Mouse (Mus musculus) heart, embryonic 11.5 days (tissue): ENCODE results near the gene Reck. TPM values are rescaled to one million over a fixed set of nuclear protein-coding genes. Genes with fewer than 3 reads are reported as not detected.

Experiments
- ATAC-seq: fragments of 200-750 bp; cut with Nextera tagmentation; replicated peaks from 2 replicates; pipeline ENCODE4 v1.8.0; 2017; ENCODE audit warnings: moderate library complexity; ENCODE audit not compliant: insufficient number of reproducible peaks, low FRiP score, low TSS enrichment
- H3K27ac ChIP-seq: fragments of 300-500 bp; sonication (generic); 2 replicates; pipeline ENCODE4 v1.5.1; 2014; ENCODE audit warnings: mild to moderate bottlenecking, low read depth, low read length
- H3K27me3 ChIP-seq: fragments of 300-500 bp; sonication (generic); 2 replicates; pipeline ENCODE4 v1.6.1; 2014; ENCODE audit warnings: mild to moderate bottlenecking, low read length, mixed read lengths; ENCODE audit not compliant: control insufficient read depth, insufficient read depth
- H3K36me3 ChIP-seq: fragments of 300-500 bp; sonication (generic); 2 replicates; pipeline ENCODE4 v1.6.1; 2014; ENCODE audit warnings: mild to moderate bottlenecking, low read length, moderate library complexity, mixed read lengths; ENCODE audit not compliant: control insufficient read depth, insufficient read depth
- H3K4me1 ChIP-seq: fragments of 300-500 bp; sonication (generic); 2 replicates; pipeline ENCODE4 v1.6.1; 2014; ENCODE audit warnings: low read length; ENCODE audit not compliant: control insufficient read depth, insufficient read depth
- H3K4me2 ChIP-seq: fragments of 300-500 bp; sonication (generic); 2 replicates; pipeline ENCODE4 v1.6.1; 2014; ENCODE audit warnings: mild to moderate bottlenecking, moderate library complexity
- H3K4me3 ChIP-seq: fragments of 300-500 bp; sonication (generic); 2 replicates; pipeline ENCODE4 v1.5.1; 2014; ENCODE audit warnings: low read depth, low read length
- H3K9ac ChIP-seq: fragments of 300-500 bp; sonication (generic); 2 replicates; pipeline ENCODE4 v1.6.1; 2014; ENCODE audit warnings: mild to moderate bottlenecking, low read depth, low read length, moderate library complexity
- H3K9me3 ChIP-seq: fragments of 300-500 bp; sonication (generic); replicated peaks from 2 replicates; pipeline ENCODE4 v1.6.1; 2016; ENCODE audit warnings: low read length; ENCODE audit not compliant: control insufficient read depth
- WGBS: fragments of 180-500 bp; shearing (Covaris S2); extraction: QIAGEN DNeasy Blood & Tissue Kit; methylation state at CpG from one replicate; pipeline ENCODE4 v1.1.7; 2014; ENCODE audit not compliant: insufficient replicate concordance; 5-methylcytosine and 5-hydroxymethylcytosine counted together
- polyA plus RNA-seq: library from polyadenylated mRNA; unstranded; fragments of >200 nt; fragmentation: Nextera tagmentation; extraction: Ambion mirVana; gene quantifications from 2 replicates; pipeline ENCODE4 v1.2.1, GENCODE M21; 2014

Reck gene
- polyA plus RNA-seq, 1 experiment from 2014 or later = 11.8 TPM

- H3K9me3 ChIP-seq = no peaks in the 10 kb centered on the region
- H3K27ac ChIP-seq = no peak overlapping the region; the same call in 1 of the 2 replicates
- peaks cover 40% of the 10 kb centered on the region for H3K4me1 ChIP-seq
- ATAC-seq = no peak
- H3K36me3 ChIP-seq = no peaks in the 10 kb centered on the region
- H3K4me2 ChIP-seq = no peak overlapping the region
- no peak overlapping the region for H3K4me3 ChIP-seq
- 47% methylated on average over 6 of the region's 6 CpGs for WGBS
- no peaks in the 10 kb centered on the region for H3K27me3 ChIP-seq
- H3K9ac ChIP-seq = no peak overlapping the region
Measured at GRCm38 (mm10) chr4:43879566-43879965, 4.2 kb downstream of the Reck start.

GRCm38 (mm10) chr4:43884196-43884595, 8.9 kb downstream of the Reck start:
- H3K36me3 ChIP-seq = no peaks in the 10 kb centered on the region
- no peak overlapping the region for H3K4me3 ChIP-seq
- H3K27ac ChIP-seq = peak overlapping the region; percentile 70; the same call in 1 of the 2 replicates
- no peak for ATAC-seq
- H3K4me2 ChIP-seq = peak overlapping the region; percentile 29
- H3K4me1 ChIP-seq = peaks cover 33% of the 10 kb centered on the region
- H3K27me3 ChIP-seq = no peaks in the 10 kb centered on the region
- 20% methylated on average over 4 of the region's 4 CpGs for WGBS
- 0 out of 2 replicates have a peak overlapping the region, but pooled peaks have one; percentile 34 for H3K9ac ChIP-seq
- H3K9me3 ChIP-seq = no peaks in the 10 kb centered on the region

- ATAC-seq = no peak
- H3K4me3 ChIP-seq = no peak overlapping the region
- no peak overlapping the region for H3K9ac ChIP-seq
- no peak overlapping the region for H3K27ac ChIP-seq
- H3K4me2 ChIP-seq = no peak overlapping the region
- no peaks in the 10 kb centered on the region for H3K9me3 ChIP-seq
- no peaks in the 10 kb centered on the region for H3K36me3 ChIP-seq
- H3K27me3 ChIP-seq = no peaks in the 10 kb centered on the region
- WGBS = 86% methylated on average over 3 of the region's 3 CpGs
- H3K4me1 ChIP-seq = peaks cover 4% of the 10 kb centered on the region
Measured at GRCm38 (mm10) chr4:43891247-43891646, 15.9 kb downstream of the Reck start.

- H3K27ac ChIP-seq = no peak overlapping the region
- no peak for ATAC-seq
- no peak overlapping the region for H3K4me3 ChIP-seq
- H3K27me3 ChIP-seq = no peaks in the 10 kb centered on the region
- H3K9ac ChIP-seq = no peak overlapping the region
- H3K4me1 ChIP-seq = peaks cover 16% of the 10 kb centered on the region
- no peaks in the 10 kb centered on the region for H3K36me3 ChIP-seq
- H3K9me3 ChIP-seq = no peaks in the 10 kb centered on the region
- H3K4me2 ChIP-seq = no peak overlapping the region
Measured at GRCm38 (mm10) chr4:43897209-43897608, 21.9 kb downstream of the Reck start.

- H3K9me3 ChIP-seq = no peaks in the 10 kb centered on the region
- H3K27ac ChIP-seq = peak overlapping the region; percentile 66
- 26% methylated on average over 8 of the region's 8 CpGs for WGBS
- no peak for ATAC-seq
- H3K4me2 ChIP-seq = peak overlapping the region; percentile 32
- H3K27me3 ChIP-seq = no peaks in the 10 kb centered on the region
- peaks cover 16% of the 10 kb centered on the region; the same call in 1 of the 2 replicates for H3K4me1 ChIP-seq
- no peak overlapping the region for H3K9ac ChIP-seq
- H3K36me3 ChIP-seq = no peaks in the 10 kb centered on the region
- no peak overlapping the region for H3K4me3 ChIP-seq
Measured at GRCm38 (mm10) chr4:43899197-43899596, 23.9 kb downstream of the Reck start.

GRCm38 (mm10) chr4:43903690-43904089, 28.4 kb downstream of the Reck start:
- 57% methylated on average over 7 of the region's 7 CpGs for WGBS
- Histone ChIP-seq H3K4me3 (no peak overlapping the region), H3K27ac (no peak overlapping the region), H3K4me2 (no peak overlapping the region), H3K9ac (no peak overlapping the region), H3K27me3 (no peaks in the 10 kb centered on the region), H3K4me1 (peaks cover 11% of the 10 kb centered on the region; the same call in 1 of the 2 replicates), H3K9me3 (no peaks in the 10 kb centered on the region), H3K36me3 (no peaks in the 10 kb centered on the region)
- ATAC-seq = no peak

GRCm38 (mm10) chr4:43906443-43906842, 31.1 kb downstream of the Reck start:
- Histone ChIP-seq H3K27ac (no peak overlapping the region), H3K9ac (no peak overlapping the region), H3K27me3 (no peaks in the 10 kb centered on the region), H3K4me3 (no peak overlapping the region), H3K4me1 (no peaks in the 10 kb centered on the region), H3K36me3 (0 out of 2 replicates have a peak, but pooled peaks cover 3% of the 10 kb centered on the region), H3K9me3 (no peaks in the 10 kb centered on the region), H3K4me2 (no peak overlapping the region)
- WGBS = 35% methylated on average over 6 of the region's 6 CpGs
- no peak for ATAC-seq

GRCm38 (mm10) chr4:43918221-43918620, 42.9 kb downstream of the Reck start:
- WGBS = 89% methylated on average over 5 of the region's 5 CpGs

GRCm38 (mm10) chr4:43920602-43921001, 45.3 kb downstream of the Reck start:
- Histone ChIP-seq H3K4me2 (no peak overlapping the region), H3K9me3 (no peaks in the 10 kb centered on the region), H3K4me1 (no peaks in the 10 kb centered on the region), H3K9ac (no peak overlapping the region), H3K27me3 (no peaks in the 10 kb centered on the region), H3K4me3 (no peak overlapping the region), H3K27ac (no peak overlapping the region), H3K36me3 (peaks cover 13% of the 10 kb centered on the region)
- no peak for ATAC-seq
- WGBS = 78% methylated on average over 1 of the region's 1 CpGs

More at GRCm38 (mm10) chr4:43918221-43918620, 42.9 kb downstream of the Reck start:
- Histone ChIP-seq H3K4me1 (no peaks in the 10 kb centered on the region), H3K9ac (no peak overlapping the region), H3K4me3 (no peak overlapping the region), H3K27me3 (no peaks in the 10 kb centered on the region), H3K36me3 (peaks cover 11% of the 10 kb centered on the region), H3K27ac (no peak overlapping the region), H3K9me3 (no peaks in the 10 kb centered on the region), H3K4me2 (no peak overlapping the region)
- no peak for ATAC-seq
